Mouse (Mus musculus): ENCODE results near the gene Smarca1.

The Smarca1 gene

GRCm38 (mm10) chrX:47892431-47893024, at the start of gene Smarca1:
Gene Smarca1 (minus strand): TSS chrX:47892974.
- DNase-seq (ENCODE audit: low spot score in 2 of 2), result no peak

DNA sequence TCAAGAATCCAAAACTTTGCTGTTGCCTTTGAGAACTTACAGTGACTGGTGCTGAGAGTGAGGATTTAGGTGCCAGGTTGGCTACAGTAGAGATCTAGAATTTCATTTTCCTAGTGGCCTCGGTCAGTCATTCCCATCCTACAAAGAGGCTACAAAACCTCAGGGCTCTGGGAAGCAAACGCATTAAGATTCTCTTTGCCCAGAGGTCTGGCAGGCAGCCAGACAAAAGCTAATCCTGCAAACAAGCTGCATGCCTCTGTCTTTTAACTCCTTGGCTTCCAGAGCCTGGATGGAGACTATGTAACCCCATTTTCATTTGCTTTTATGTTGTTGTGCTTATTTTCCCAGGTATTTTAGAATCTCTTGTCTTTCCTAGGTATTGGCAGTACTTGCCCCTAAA, 45.0 kb upstream of the Smarca1 start:
- DNase-seq (ENCODE audit: low spot score in 2 of 2), result no peak

GRCm38 (mm10) chrX:47936885-47937284, 44.1 kb upstream of the Smarca1 start:
- no peak for DNase-seq (ENCODE audit: low spot score in 2 of 2)

- DNase-seq (ENCODE audit: low spot score in 2 of 2), result no peak
These were observed 41.6 kb upstream of the Smarca1 start for GRCm38 (mm10) chrX:47934352-47934751.

GRCm38 (mm10) chrX:47930449-47930848, 37.7 kb upstream of the Smarca1 start:
- no peak for DNase-seq (ENCODE audit: low spot score in 2 of 2)

DNA sequence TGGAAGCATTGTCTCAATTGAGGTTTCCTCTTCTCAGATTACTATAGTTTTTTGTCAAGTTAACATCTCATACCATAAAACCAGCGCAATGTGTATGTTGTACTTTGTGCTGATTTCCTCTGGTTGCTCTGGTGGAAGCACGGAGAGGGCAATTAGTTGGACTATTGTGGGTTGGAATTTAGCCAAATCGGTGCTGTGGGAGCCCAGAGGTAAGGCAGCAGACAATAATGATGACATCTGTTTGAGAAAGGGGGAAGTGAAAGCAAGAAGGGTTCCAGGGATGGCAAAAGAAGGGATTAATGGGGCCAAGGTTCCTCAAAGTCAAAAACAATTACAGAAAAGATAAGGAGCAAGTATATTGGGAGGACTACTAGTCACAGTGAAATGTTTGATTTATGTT, 35.2 kb upstream of the Smarca1 start:
- no peak for DNase-seq (ENCODE audit: low spot score in 2 of 2)

GRCm38 (mm10) chrX:47920541-47920940, 27.8 kb upstream of the Smarca1 start:
- DNase-seq (ENCODE audit: low spot score in 2 of 2), result no peak

DNA sequence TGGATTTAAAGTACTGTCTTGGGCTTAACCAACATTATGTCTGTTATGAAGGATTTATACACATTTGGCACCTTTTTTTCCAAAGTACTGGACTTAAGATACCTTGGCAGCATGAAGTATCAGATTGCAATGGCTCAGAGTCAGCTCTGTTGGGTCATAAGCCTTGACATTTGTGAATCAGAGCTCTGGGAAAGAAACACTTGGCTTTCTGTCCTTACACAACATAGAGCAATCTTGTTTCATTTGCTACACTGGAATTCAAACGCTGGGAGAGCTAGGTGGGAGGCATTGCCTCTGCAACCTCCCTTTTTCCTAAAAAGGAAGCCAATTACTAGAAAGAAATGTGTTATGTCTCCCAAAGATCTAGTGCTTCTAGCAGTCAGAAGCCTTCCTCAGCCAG, 24.1 kb upstream of the Smarca1 start:
- no peak for DNase-seq (ENCODE audit: low spot score in 2 of 2)

GRCm38 (mm10) chrX:47913543-47913938, 20.8 kb upstream of the Smarca1 start:
- DNase-seq (ENCODE audit: low spot score in 2 of 2), result no peak

GRCm38 (mm10) chrX:47912904-47913542, 20.2 kb upstream of the Smarca1 start:
- no peak for DNase-seq (ENCODE audit: low spot score in 2 of 2)

GRCm38 (mm10) chrX:47912306-47912792, 19.6 kb upstream of the Smarca1 start, which contains the start of gene Ocrl:
Gene Ocrl (plus strand): TSS chrX:47912387.
- peak; percentile 40 for DNase-seq (ENCODE audit: low spot score in 2 of 2)

- no peak for DNase-seq (ENCODE audit: low spot score in 2 of 2)
These were observed 805 bp downstream of the Smarca1 start for GRCm38 (mm10) chrX:47891907-47892430.

DNA sequence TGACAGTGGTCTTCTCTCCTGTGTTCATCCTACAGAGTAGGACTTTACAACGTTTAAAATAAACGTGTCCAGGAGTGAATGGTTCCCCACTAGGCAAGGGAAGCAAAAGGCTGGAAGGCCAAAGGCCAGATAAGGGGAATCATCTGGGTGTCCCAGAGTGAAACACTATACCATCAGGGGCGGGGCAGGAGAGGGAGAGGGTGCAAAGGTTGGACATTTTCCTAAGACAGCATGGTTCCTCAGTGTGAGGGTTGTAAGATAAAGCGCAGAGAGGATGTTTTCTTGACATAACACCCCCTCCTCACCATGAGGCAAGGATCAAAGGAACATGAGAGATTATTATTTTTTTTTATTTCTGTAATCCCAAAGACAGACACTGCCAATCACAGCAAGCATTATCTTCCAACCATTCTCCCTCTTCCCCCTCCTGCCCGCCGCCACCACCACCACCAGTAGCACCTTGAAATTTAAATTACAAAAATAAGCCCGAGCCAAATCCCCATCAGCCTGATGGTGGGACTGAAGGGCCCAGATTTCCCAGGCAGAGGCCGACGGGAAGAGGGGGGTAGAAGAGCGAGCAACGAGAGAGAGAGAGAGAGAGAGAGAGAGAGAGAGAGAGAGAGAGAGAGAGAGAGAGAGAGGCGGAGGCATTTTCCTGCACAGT, 1.4 kb downstream of the Smarca1 start:
- no peak for DNase-seq (ENCODE audit: low spot score in 2 of 2)

GRCm38 (mm10) chrX:47887401-47887800, 5.4 kb downstream of the Smarca1 start:
- DNase-seq (ENCODE audit: low spot score in 2 of 2), result no peak

DNA sequence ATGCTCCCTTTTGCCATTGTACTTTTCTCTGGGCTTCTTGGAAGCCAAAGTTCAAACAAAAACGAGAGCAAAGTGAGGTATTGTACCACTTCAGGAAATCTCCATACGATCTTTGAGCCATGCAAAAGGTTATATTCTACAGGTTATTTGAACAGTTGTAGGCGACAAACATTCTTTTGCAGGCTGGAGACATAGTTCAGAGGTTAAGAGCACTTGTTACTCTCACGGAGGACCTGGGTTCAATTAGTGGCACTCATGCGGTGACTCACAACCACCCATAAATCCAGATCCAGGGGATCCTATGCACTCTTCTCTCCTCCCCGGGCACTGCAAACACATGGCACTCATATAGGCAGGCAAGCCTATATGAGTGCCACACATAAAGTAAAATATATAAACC, 10.0 kb downstream of the Smarca1 start:
- DNase-seq (ENCODE audit: low spot score in 2 of 2), result no peak

- DNase-seq (ENCODE audit: low spot score in 2 of 2), result peak in 1 of 2 experiments; percentile 0
These were observed 12.7 kb downstream of the Smarca1 start for GRCm38 (mm10) chrX:47880052-47880451.

DNA sequence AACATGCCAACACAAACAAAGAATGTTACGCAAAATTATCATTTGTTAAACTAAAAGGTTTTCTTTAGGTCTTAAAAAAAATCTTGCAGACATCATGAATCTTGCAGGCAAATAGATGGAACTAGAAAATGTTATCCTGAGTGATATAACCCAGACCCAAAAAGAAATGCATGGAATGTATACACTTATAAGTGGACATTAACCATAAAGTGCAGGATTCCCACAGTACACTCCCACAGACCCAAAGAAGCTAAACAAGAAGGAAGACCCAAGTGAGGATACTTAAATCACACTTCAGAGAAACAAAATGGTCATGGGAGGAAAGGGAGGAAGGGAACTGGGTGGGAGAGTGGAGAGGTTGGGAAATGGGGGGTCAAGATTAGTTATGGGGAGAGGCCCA, 34.2 kb downstream of the Smarca1 start:
- DNase-seq (ENCODE audit: low spot score in 2 of 2), result no peak

GRCm38 (mm10) chrX:47835835-47836195, 57.0 kb downstream of the Smarca1 start:
- DNase-seq (ENCODE audit: low spot score in 2 of 2), result no peak

- DNase-seq (ENCODE audit: low spot score in 2 of 2), result no peak
These were observed 57.5 kb downstream of the Smarca1 start for GRCm38 (mm10) chrX:47835098-47835834.

- no peak for DNase-seq (ENCODE audit: low spot score in 2 of 2)
These were observed 59.3 kb downstream of the Smarca1 start for GRCm38 (mm10) chrX:47833431-47833830.

GRCm38 (mm10) chrX:47820566-47820965, 72.2 kb downstream of the Smarca1 start:
- no peak for DNase-seq (ENCODE audit: low spot score in 2 of 2)

GRCm38 (mm10) chrX:47808717-47809116, 84.1 kb downstream of the Smarca1 start:
- DNase-seq (ENCODE audit: low spot score in 2 of 2), result no peak
